Mouse (Mus musculus) liver, embryonic 16.5 days (tissue): ENCODE measurements around the gene Fam162b. TPM values are rescaled to one million over a fixed set of nuclear protein-coding genes. Genes with fewer than 3 reads are reported as not detected.

ENCODE experiments used
- ATAC-seq: fragments of 200-750 bp; cut with Nextera tagmentation; 2 replicates; pipeline ENCODE4 v1.8.0; 2017; ENCODE audit warnings: low read depth, mild to moderate bottlenecking, moderate number of reproducible peaks, moderate library complexity
- H3K27ac ChIP-seq: fragments of 300-500 bp; sonication (generic); 2 replicates; pipeline ENCODE4 v1.5.1; 2014; ENCODE audit warnings: mild to moderate bottlenecking, low read length
- H3K27me3 ChIP-seq: fragments of 300-500 bp; sonication (generic); 2 replicates; pipeline ENCODE4 v1.6.1; 2014; ENCODE audit warnings: low read depth, low read length, mixed read lengths; ENCODE audit not compliant: control insufficient read depth, insufficient read depth
- H3K36me3 ChIP-seq: fragments of 300-500 bp; sonication (generic); 2 replicates; pipeline ENCODE4 v1.6.1; 2014; ENCODE audit warnings: mild to moderate bottlenecking; ENCODE audit not compliant: control insufficient read depth, insufficient read depth
- H3K4me1 ChIP-seq: fragments of 300-500 bp; sonication (generic); 2 replicates; pipeline ENCODE4 v1.6.1; 2014; ENCODE audit warnings: low read depth, low read length, mixed read lengths; ENCODE audit not compliant: control insufficient read depth
- H3K4me2 ChIP-seq: fragments of 300-500 bp; sonication (generic); 2 replicates; pipeline ENCODE4 v1.6.1; 2014; ENCODE audit warnings: low read depth, low read length, mixed read lengths
- H3K4me3 ChIP-seq: fragments of 300-500 bp; sonication (generic); 2 replicates; pipeline ENCODE4 v1.5.1; 2014; ENCODE audit warnings: low read depth, mild to moderate bottlenecking, low read length
- H3K9ac ChIP-seq: fragments of 300-500 bp; sonication (generic); 2 replicates; pipeline ENCODE4 v1.6.1; 2014; ENCODE audit warnings: low read depth, low read length
- H3K9me3 ChIP-seq: fragments of 300-500 bp; sonication (generic); replicated peaks from 2 replicates; pipeline ENCODE4 v1.6.1; 2016; ENCODE audit warnings: low read length; ENCODE audit not compliant: control insufficient read depth
- WGBS: fragments of 180-500 bp; shearing (Covaris S2); extraction: QIAGEN DNeasy Blood & Tissue Kit; methylation state at CpG from one replicate; pipeline ENCODE4 v1.1.7; 2014; ENCODE audit not compliant: insufficient replicate concordance; 5-methylcytosine and 5-hydroxymethylcytosine counted together
- polyA plus RNA-seq: library from polyadenylated mRNA; unstranded; fragments of >200 nt; fragmentation: Nextera tagmentation; extraction: Ambion mirVana; gene quantifications from 2 replicates; pipeline ENCODE4 v1.2.1, GENCODE M21; 2015

Fam162b gene
- polyA plus RNA-seq, 1 experiment from 2014 or later = not detected

- no peak for ATAC-seq
- Histone ChIP-seq H3K4me2 (no peak overlapping the region), H3K4me3 (no peak overlapping the region), H3K27me3 (no peaks in the 10 kb centered on the region), H3K27ac (no peak overlapping the region), H3K36me3 (no peaks in the 10 kb centered on the region), H3K4me1 (no peaks in the 10 kb centered on the region), H3K9ac (no peak overlapping the region), H3K9me3 (no peaks in the 10 kb centered on the region)
- 54% methylated on average over 4 of the region's 4 CpGs for WGBS
Observed at GRCm38 (mm10) chr10:51609741-51610425, 19.6 kb upstream of the Fam162b start.

- Histone ChIP-seq H3K36me3 (no peaks in the 10 kb centered on the region), H3K4me3 (no peak overlapping the region), H3K27ac (no peak overlapping the region), H3K27me3 (no peaks in the 10 kb centered on the region), H3K9ac (no peak overlapping the region), H3K9me3 (no peaks in the 10 kb centered on the region), H3K4me2 (no peak overlapping the region), H3K4me1 (no peaks in the 10 kb centered on the region)
- peak; percentile 50; the same call in 1 of the 2 replicates for ATAC-seq
- WGBS = 52% methylated on average over 9 of the region's 9 CpGs
Observed at GRCm38 (mm10) chr10:51596928-51597635, 6.8 kb upstream of the Fam162b start.

GRCm38 (mm10) chr10:51595001-51595931 lies 4.9 kb upstream of the Fam162b start:
- Histone ChIP-seq H3K9me3 (no peaks in the 10 kb centered on the region), H3K4me1 (no peaks in the 10 kb centered on the region), H3K4me3 (no peak overlapping the region), H3K27ac (no peak overlapping the region), H3K4me2 (no peak overlapping the region), H3K36me3 (no peaks in the 10 kb centered on the region), H3K27me3 (peaks cover 1% of the 10 kb centered on the region), H3K9ac (no peak overlapping the region)
- ATAC-seq = no peak
- 36% methylated on average over 10 of the region's 10 CpGs for WGBS

GRCm38 (mm10) chr10:51591574-51591973 lies 1.3 kb upstream of the Fam162b start:
- no peak overlapping the region for H3K27ac ChIP-seq

GRCm38 (mm10) chr10:51584919-51585318 lies 5.4 kb downstream of the Fam162b start:
- no peak overlapping the region for H3K27ac ChIP-seq
- no peak overlapping the region for H3K4me3 ChIP-seq
- no peaks in the 10 kb centered on the region for H3K27me3 ChIP-seq
- no peaks in the 10 kb centered on the region for H3K36me3 ChIP-seq
- ATAC-seq = no peak
- H3K9ac ChIP-seq = no peak overlapping the region
- no peaks in the 10 kb centered on the region for H3K9me3 ChIP-seq
- H3K4me2 ChIP-seq = no peak overlapping the region
- no peaks in the 10 kb centered on the region for H3K4me1 ChIP-seq

More at GRCm38 (mm10) chr10:51591574-51591973, 1.3 kb upstream of the Fam162b start:
- H3K9me3 ChIP-seq = no peaks in the 10 kb centered on the region
- ATAC-seq = no peak
- no peak overlapping the region for H3K9ac ChIP-seq
- no peak overlapping the region for H3K4me2 ChIP-seq
- H3K4me3 ChIP-seq = no peak overlapping the region
- H3K4me1 ChIP-seq = no peaks in the 10 kb centered on the region
- WGBS = 48% methylated on average over 2 of the region's 2 CpGs
- peaks cover 3% of the 10 kb centered on the region for H3K27me3 ChIP-seq
- no peaks in the 10 kb centered on the region for H3K36me3 ChIP-seq

GRCm38 (mm10) chr10:51584378-51584777 lies 5.9 kb downstream of the Fam162b start:
- H3K36me3 ChIP-seq = no peaks in the 10 kb centered on the region
- H3K9me3 ChIP-seq = no peaks in the 10 kb centered on the region
- H3K4me2 ChIP-seq = no peak overlapping the region
- H3K9ac ChIP-seq = no peak overlapping the region
- H3K27me3 ChIP-seq = no peaks in the 10 kb centered on the region
- no peak overlapping the region for H3K27ac ChIP-seq
- no peak for ATAC-seq
- 50% methylated on average over 1 of the region's 1 CpGs for WGBS
- H3K4me3 ChIP-seq = no peak overlapping the region
- H3K4me1 ChIP-seq = no peaks in the 10 kb centered on the region

GRCm38 (mm10) chr10:51571225-51571996 lies 18.9 kb downstream of the Fam162b start:
- H3K27me3 ChIP-seq = no peaks in the 10 kb centered on the region
- no peak for ATAC-seq
- 37% methylated on average over 9 of the region's 9 CpGs for WGBS
- H3K4me1 ChIP-seq = no peaks in the 10 kb centered on the region
- no peak overlapping the region for H3K4me2 ChIP-seq
- no peak overlapping the region for H3K9ac ChIP-seq
- H3K4me3 ChIP-seq = no peak overlapping the region
- no peaks in the 10 kb centered on the region for H3K9me3 ChIP-seq
- H3K36me3 ChIP-seq = no peaks in the 10 kb centered on the region
- no peak overlapping the region for H3K27ac ChIP-seq

- WGBS = 56% methylated on average over 1 of the region's 1 CpGs
Observed at GRCm38 (mm10) chr10:51556005-51556404, 34.3 kb downstream of the Fam162b start.

More at GRCm38 (mm10) chr10:51556005-51556404, 34.3 kb downstream of the Fam162b start:
- no peaks in the 10 kb centered on the region for H3K27me3 ChIP-seq
- no peaks in the 10 kb centered on the region for H3K36me3 ChIP-seq
- H3K4me1 ChIP-seq = no peaks in the 10 kb centered on the region
- no peak overlapping the region for H3K27ac ChIP-seq
- no peak overlapping the region for H3K9ac ChIP-seq
- no peaks in the 10 kb centered on the region for H3K9me3 ChIP-seq
- no peak for ATAC-seq
- H3K4me3 ChIP-seq = no peak overlapping the region
- no peak overlapping the region for H3K4me2 ChIP-seq
